Mouse (Mus musculus): ENCODE data around the gene Gap43. TPM values are rescaled to one million over a fixed set of nuclear protein-coding genes. Genes with fewer than 3 reads are reported as not detected.

Gap43 gene
- total RNA-seq, 2 experiments from 2014 or later, result 0.17 to 0.27 TPM

Small RNAs within 50 kb of the gene (microRNA-seq; reads per million reads assigned to microRNA genes)
- gene Mir6540, result not detected

All from gastrocnemius, adult 18-20 months (tissue).